Mouse (Mus musculus) embryonic facial prominence, embryonic 10.5 days (tissue): Measurements from ENCODE around the gene Usp13. TPM values are rescaled to one million over a fixed set of nuclear protein-coding genes. Genes with fewer than 3 reads are reported as not detected.

ENCODE experiments used
- DNase-seq: peaks from one replicate; pipeline ENCODE4 v3.0.0-alpha.2; 2017; ENCODE audit warnings: low spot score
- H3K27ac ChIP-seq: fragments of 300-500 bp; sonication (generic); replicated peaks from 2 replicates; pipeline ENCODE4 v1.5.1; 2016; ENCODE audit warnings: mild to moderate bottlenecking
- H3K27me3 ChIP-seq: fragments of 300-500 bp; sonication (generic); replicated peaks from 2 replicates; pipeline ENCODE4 v1.6.1; 2016; ENCODE audit warnings: low read depth, mild to moderate bottlenecking; ENCODE audit not compliant: poor library complexity, severe bottlenecking
- H3K36me3 ChIP-seq: fragments of 300-500 bp; sonication (generic); replicated peaks from 2 replicates; pipeline ENCODE4 v1.6.1; 2016; ENCODE audit warnings: mild to moderate bottlenecking, moderate library complexity
- H3K4me1 ChIP-seq: fragments of 300-500 bp; sonication (generic); 2 replicates; pipeline ENCODE4 v1.6.1; 2016
- H3K4me3 ChIP-seq: fragments of 300-500 bp; sonication (generic); 2 replicates; pipeline ENCODE4 v1.5.1; 2016; ENCODE audit warnings: mild to moderate bottlenecking, moderate library complexity
- H3K9me3 ChIP-seq: fragments of 300-500 bp; sonication (generic); 2 replicates; pipeline ENCODE4 v1.6.1; 2016; ENCODE audit warnings: mild to moderate bottlenecking
- WGBS: fragments of 180-500 bp; shearing (Covaris S2); methylation state at CpG from one replicate; pipeline ENCODE4 v1.1.7; 2016; 5-methylcytosine and 5-hydroxymethylcytosine counted together
- polyA plus RNA-seq: library from polyadenylated mRNA; unstranded; fragments of >200 nt; fragmentation: Nextera tagmentation; extraction: Ambion mirVana; gene quantifications from 2 replicates; pipeline ENCODE4 v1.2.1, GENCODE M21; 2016

Gene Usp13
- polyA plus RNA-seq, 1 experiment from 2014 or later = 8.5 TPM

- Histone ChIP-seq H3K36me3 (no peaks in the 10 kb centered on the region), H3K27ac (no peak overlapping the region), H3K27me3 (no peaks in the 10 kb centered on the region), H3K9me3 (no peaks in the 10 kb centered on the region), H3K4me3 (no peak overlapping the region), H3K4me1 (no peaks in the 10 kb centered on the region)
- peak; percentile 55 for DNase-seq
- WGBS = 6% methylated on average over 2 of the region's 2 CpGs
Measured at GRCm38 (mm10) chr3:32965528-32965927, 148.2 kb downstream of the Usp13 start.

- WGBS = 91% methylated on average over 1 of the region's 1 CpGs
- no peak overlapping the region for H3K4me3 ChIP-seq
- no peak overlapping the region for H3K27ac ChIP-seq
- H3K9me3 ChIP-seq = no peaks in the 10 kb centered on the region
- H3K4me1 ChIP-seq = no peaks in the 10 kb centered on the region
- no peaks in the 10 kb centered on the region for H3K27me3 ChIP-seq
- DNase-seq = no peak
- no peaks in the 10 kb centered on the region for H3K36me3 ChIP-seq
Measured at GRCm38 (mm10) chr3:32968671-32969425, 151.5 kb downstream of the Usp13 start.

GRCm38 (mm10) chr3:32970257-32970656, 152.9 kb downstream of the Usp13 start:
- Histone ChIP-seq H3K9me3 (no peaks in the 10 kb centered on the region), H3K4me3 (no peak overlapping the region), H3K4me1 (no peaks in the 10 kb centered on the region), H3K36me3 (no peaks in the 10 kb centered on the region), H3K27ac (no peak overlapping the region), H3K27me3 (no peaks in the 10 kb centered on the region)
- no peak for DNase-seq
- 89% methylated on average over 1 of the region's 1 CpGs for WGBS

GRCm38 (mm10) chr3:32979238-32979637, 161.9 kb downstream of the Usp13 start:
- 50% methylated on average over 6 of the region's 6 CpGs for WGBS
- DNase-seq = no peak
- H3K27ac ChIP-seq = no peak overlapping the region
- H3K36me3 ChIP-seq = no peaks in the 10 kb centered on the region
- H3K27me3 ChIP-seq = no peaks in the 10 kb centered on the region
- peaks cover 6% of the 10 kb centered on the region for H3K4me1 ChIP-seq
- no peaks in the 10 kb centered on the region for H3K9me3 ChIP-seq
- no peak overlapping the region for H3K4me3 ChIP-seq

- WGBS = 30% methylated on average over 4 of the region's 4 CpGs
Measured at GRCm38 (mm10) chr3:32979981-32980380, 162.6 kb downstream of the Usp13 start.

GRCm38 (mm10) chr3:32985141-32985540, 167.8 kb downstream of the Usp13 start:
- DNase-seq = peak; percentile 17
- Histone ChIP-seq H3K4me1 (peaks cover 16% of the 10 kb centered on the region), H3K27ac (no peak overlapping the region), H3K4me3 (no peak overlapping the region), H3K36me3 (no peaks in the 10 kb centered on the region), H3K27me3 (no peaks in the 10 kb centered on the region), H3K9me3 (no peaks in the 10 kb centered on the region)
- 46% methylated on average over 3 of the region's 3 CpGs for WGBS

More at GRCm38 (mm10) chr3:32979981-32980380, 162.6 kb downstream of the Usp13 start:
- peak; percentile 50 for DNase-seq
- Histone ChIP-seq H3K9me3 (no peaks in the 10 kb centered on the region), H3K27me3 (no peaks in the 10 kb centered on the region), H3K36me3 (no peaks in the 10 kb centered on the region), H3K4me1 (peaks cover 12% of the 10 kb centered on the region), H3K27ac (no peak overlapping the region), H3K4me3 (no peak overlapping the region)

Other genes with a start within 250 kb of the Usp13 start
- 38.8 and 44.1 TPM in 2 replicates for gene Gnb4, start 201.0 kb upstream of the Usp13 start, polyA plus RNA-seq
- 274 and 289 TPM in 2 replicates for gene Actl6a, start 111.2 kb upstream of the Usp13 start, polyA plus RNA-seq
- gene Ndufb5, start 80.6 kb upstream of the Usp13 start, polyA plus RNA-seq = 268 and 276 TPM in 2 replicates
- gene Mrpl47, start 79.9 kb upstream of the Usp13 start, polyA plus RNA-seq = 36.7 and 37.7 TPM in 2 replicates